Mouse (Mus musculus) cerebellum, adult 2 months (tissue): ENCODE data around the gene Ift172. TPM values are rescaled to one million over a fixed set of nuclear protein-coding genes. Genes with fewer than 3 reads are reported as not detected.

Source experiments
- DNase-seq, 2 experiments: peaks; one replicate each; pipeline ENCODE4 v3.0.0; 2021
- H3K27ac ChIP-seq: fragments of 200-500 bp; 2 replicates; pipeline ENCODE4 v1.5.1; 2012; ENCODE audit warnings: low read length, control low read depth, inconsistent platforms; ENCODE audit not compliant: insufficient read depth
- H3K27me3 ChIP-seq: fragments of 200-500 bp; 2 replicates; pipeline ENCODE4 v1.6.1; 2012; ENCODE audit warnings: inconsistent platforms, mild to moderate bottlenecking, low read length, moderate library complexity; ENCODE audit not compliant: control insufficient read depth, insufficient read depth
- H3K4me1 ChIP-seq: fragments of 200-500 bp; 2 replicates; pipeline ENCODE4 v1.6.1; 2011; ENCODE audit warnings: low read length; ENCODE audit not compliant: control insufficient read depth, insufficient read depth
- H3K4me3 ChIP-seq: fragments of 200-500 bp; replicated peaks from 2 replicates; pipeline ENCODE3; 2011; ENCODE audit warnings: mild to moderate bottlenecking, low read depth, low read length, control low read depth; ENCODE audit not compliant: insufficient read depth
- CTCF ChIP-seq: fragments of 200-500 bp; IDR thresholded peaks from 2 replicates; pipeline ENCODE4 v1.5.1; 2011; ENCODE audit warnings: low read depth, mild to moderate bottlenecking, control low read depth, low read length, moderate library complexity, borderline replicate concordance; ENCODE audit not compliant: insufficient read depth
- POLR2A ChIP-seq: fragments of 200-500 bp; IDR thresholded peaks from 2 replicates; pipeline ENCODE4 v1.6.1; 2011; ENCODE audit warnings: low read length, control low read depth, borderline replicate concordance; ENCODE audit not compliant: insufficient read depth
- WGBS: fragments of 180-500 bp; shearing (Covaris S2); methylation state at CpG from one replicate; pipeline ENCODE4 v1.1.7; 2018; 5-methylcytosine and 5-hydroxymethylcytosine counted together
- polyA plus RNA-seq: library from polyadenylated mRNA; depleted of rRNA; stranded (reverse); fragments of >200 nt; gene quantifications from 2 replicates; pipeline ENCODE4 v1.2.3, GENCODE M21; 2012

Ift172 gene
- polyA plus RNA-seq, 1 experiment = 69.3 TPM

DNA sequence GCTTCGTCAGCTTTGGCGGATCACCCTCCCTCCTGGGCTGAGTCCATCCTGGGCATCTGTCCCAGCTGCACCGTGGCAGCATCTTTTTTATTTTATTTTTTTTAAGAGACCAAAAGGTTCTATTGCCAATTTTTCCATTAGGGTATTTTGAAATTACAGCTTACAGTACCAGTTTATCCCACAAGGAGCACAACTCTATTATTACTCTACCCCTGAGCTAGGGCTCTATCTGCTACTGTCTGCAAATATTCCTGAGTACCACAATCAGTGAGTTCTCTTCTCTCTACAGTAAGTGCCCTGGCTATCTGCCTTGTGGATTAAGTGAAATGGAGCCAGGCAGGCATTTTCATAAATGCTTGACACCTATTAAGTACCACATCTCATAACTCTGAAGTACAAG is 2.3 kb downstream of the Ift172 start:
- H3K27ac ChIP-seq = no peak overlapping the region
- TF ChIP-seq CTCF = no peak
- no peak for TF ChIP-seq POLR2A
- no peaks in the 10 kb centered on the region for H3K4me1 ChIP-seq
- no peak for DNase-seq
- H3K4me3 ChIP-seq = no peak overlapping the region
- no peaks in the 10 kb centered on the region for H3K27me3 ChIP-seq
- WGBS = 17% methylated on average over 3 of the region's 3 CpGs

DNA sequence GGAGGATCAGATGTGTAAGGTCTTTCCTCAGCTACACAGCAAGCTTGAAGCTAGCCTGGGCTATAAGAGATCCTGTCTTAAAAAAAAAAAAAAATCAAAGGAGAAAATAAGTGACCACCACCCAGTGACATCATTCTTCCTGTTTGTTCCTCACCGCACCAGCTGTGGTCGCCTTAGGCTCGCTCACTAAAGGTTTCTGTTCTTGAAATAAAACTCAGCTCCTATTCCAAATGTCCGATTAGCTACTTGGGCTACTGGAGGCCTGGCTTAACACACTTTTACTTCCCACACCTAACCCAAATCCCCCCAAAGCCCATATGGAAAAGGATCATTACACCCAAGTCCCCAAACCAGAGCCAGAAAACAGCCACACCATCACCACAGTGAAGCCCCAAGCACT is 2.7 kb downstream of the Ift172 start:
- TF ChIP-seq POLR2A (no peak), CTCF (no peak)
- DNase-seq = no peak
- no peak overlapping the region for H3K4me3 ChIP-seq
- no peaks in the 10 kb centered on the region for H3K27me3 ChIP-seq
- H3K27ac ChIP-seq = no peak overlapping the region
- WGBS = 85% methylated on average over 4 of the region's 4 CpGs
- no peaks in the 10 kb centered on the region for H3K4me1 ChIP-seq

DNA sequence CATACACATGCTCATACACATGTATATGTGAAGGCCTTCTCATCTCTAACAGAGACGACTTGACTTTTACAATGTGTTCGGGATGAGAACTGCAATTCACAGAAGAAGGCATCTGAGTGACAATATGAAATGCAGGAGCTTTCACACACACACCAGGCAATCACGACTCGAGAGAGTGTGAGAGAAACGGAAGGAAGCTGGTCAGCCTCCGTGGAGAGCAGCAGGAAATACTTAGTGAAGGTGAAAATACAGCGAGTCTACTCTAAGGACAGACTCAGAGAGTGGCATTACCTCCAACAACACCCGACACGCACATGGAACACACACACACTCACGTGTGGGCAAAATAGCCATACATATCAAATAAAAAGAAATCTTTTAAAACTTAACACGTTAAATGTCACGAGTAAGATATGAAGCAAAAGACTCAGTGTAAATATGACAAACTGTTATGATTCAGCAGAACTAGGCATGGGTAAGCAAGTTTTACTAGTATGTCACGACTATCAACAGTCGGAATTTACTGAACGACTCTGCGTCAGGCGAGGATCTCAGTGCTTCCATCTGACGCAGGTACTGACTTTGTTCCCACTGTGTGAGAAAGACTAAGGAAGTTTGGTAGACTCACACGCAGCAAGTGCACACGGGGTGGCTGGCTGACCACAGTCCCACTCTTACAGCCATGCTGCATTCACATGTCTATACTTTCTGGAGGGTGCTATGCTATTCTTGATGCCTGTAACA is 11.5 kb downstream of the Ift172 start:
- DNase-seq = no peak
- TF ChIP-seq POLR2A (no peak), CTCF (no peak)
- no peak overlapping the region for H3K27ac ChIP-seq
- WGBS = 87% methylated on average over 20 of the region's 20 CpGs
- H3K27me3 ChIP-seq = no peaks in the 10 kb centered on the region
- no peaks in the 10 kb centered on the region; the same call in 1 of the 2 replicates for H3K4me1 ChIP-seq
- H3K4me3 ChIP-seq = no peak overlapping the region

DNA sequence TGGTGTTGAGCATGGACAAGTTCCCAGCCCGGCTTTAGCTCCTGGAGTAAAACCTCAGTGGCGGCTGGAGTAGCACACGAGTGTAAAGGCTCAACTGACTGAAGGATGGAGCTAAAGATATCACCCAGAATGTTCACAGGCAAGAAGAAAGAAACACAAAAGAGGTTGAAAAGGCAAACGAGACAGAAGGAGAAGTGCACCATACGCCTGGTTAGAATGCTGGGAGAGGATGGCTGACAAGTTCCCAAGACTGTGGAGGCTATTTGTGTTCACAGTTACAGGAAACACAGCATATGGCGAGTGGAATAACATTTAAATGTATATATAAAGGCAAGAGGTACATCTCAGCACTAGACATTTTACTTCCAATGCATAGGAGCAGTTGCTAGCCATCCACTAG is 17.9 kb downstream of the Ift172 start:
- Histone ChIP-seq H3K4me1 (no peaks in the 10 kb centered on the region), H3K4me3 (no peak overlapping the region), H3K27ac (no peak overlapping the region), H3K27me3 (no peaks in the 10 kb centered on the region)
- no peak for DNase-seq
- TF ChIP-seq POLR2A = no peak
- TF ChIP-seq CTCF = no peak
- 88% methylated on average over 6 of the region's 6 CpGs for WGBS

- WGBS = 69% methylated on average over 6 of the region's 6 CpGs
- H3K4me3 ChIP-seq = no peak overlapping the region
- H3K4me1 ChIP-seq = peaks cover 3% of the 10 kb centered on the region
- no peak overlapping the region for H3K27ac ChIP-seq
- DNase-seq = no peak
- H3K27me3 ChIP-seq = no peaks in the 10 kb centered on the region
- no peak for TF ChIP-seq POLR2A
- TF ChIP-seq CTCF = no peak
Measured at GRCm38 (mm10) chr5:31267686-31268085, 23.2 kb downstream of the Ift172 start.

GRCm38 (mm10) chr5:31266101-31266500 is 24.8 kb downstream of the Ift172 start:
- H3K4me3 ChIP-seq = no peak overlapping the region
- H3K4me1 ChIP-seq = peaks cover 3% of the 10 kb centered on the region
- TF ChIP-seq POLR2A = no peak
- DNase-seq = peak; percentile 44 to 52
- no peaks in the 10 kb centered on the region for H3K27me3 ChIP-seq
- no peak overlapping the region for H3K27ac ChIP-seq
- 44% methylated on average over 7 of the region's 7 CpGs for WGBS

DNA sequence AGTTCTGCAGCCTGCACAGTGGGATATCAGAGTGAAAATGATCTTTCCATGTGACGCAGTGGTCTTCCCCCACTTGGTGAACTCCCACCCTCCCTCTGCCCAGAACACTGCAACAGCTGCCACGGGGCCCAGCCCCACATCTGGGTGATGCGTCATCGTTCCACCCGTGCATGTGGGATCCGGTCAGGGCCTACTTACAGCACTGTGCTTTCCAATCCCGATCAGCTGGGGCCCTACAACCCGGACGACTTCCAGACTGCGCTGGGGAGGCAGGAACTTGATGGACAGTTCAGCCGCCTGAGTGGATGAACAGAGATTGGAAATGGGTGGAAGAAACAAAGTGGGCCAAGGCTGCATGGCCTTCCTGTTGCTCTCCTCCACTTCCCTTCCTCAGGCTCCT is 33.3 kb downstream of the Ift172 start:
- Histone ChIP-seq H3K4me3 (no peak overlapping the region), H3K27me3 (no peaks in the 10 kb centered on the region), H3K4me1 (no peaks in the 10 kb centered on the region), H3K27ac (no peak overlapping the region)
- 91% methylated on average over 11 of the region's 11 CpGs for WGBS
- no peak for DNase-seq
- no peak for TF ChIP-seq POLR2A
- no peak for TF ChIP-seq CTCF

DNA sequence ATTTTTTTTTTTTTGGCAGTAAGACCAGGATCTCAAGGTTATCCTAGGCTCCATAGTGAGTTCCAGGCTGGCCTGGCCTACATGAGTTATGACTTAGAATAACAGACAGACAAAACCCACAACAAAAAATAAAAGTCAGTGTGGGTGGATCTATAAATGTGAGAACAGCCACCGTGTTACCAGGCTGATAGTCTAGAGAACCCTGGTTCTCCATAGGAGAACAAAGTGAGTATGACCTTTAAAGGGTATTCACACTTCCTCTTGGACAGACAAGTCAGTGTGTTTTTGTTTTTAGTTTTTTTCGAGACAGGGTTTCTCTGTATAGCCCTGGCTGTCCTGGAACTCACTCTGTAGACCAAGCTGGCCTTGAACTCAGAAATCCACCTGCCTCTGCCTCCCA is 34.9 kb downstream of the Ift172 start:
- H3K4me3 ChIP-seq = no peak overlapping the region
- no peak for DNase-seq
- H3K4me1 ChIP-seq = no peaks in the 10 kb centered on the region; the same call in 1 of the 2 replicates
- TF ChIP-seq CTCF (no peak), POLR2A (no peak)
- 95% methylated on average over 2 of the region's 2 CpGs for WGBS
- no peak overlapping the region for H3K27ac ChIP-seq
- H3K27me3 ChIP-seq = no peaks in the 10 kb centered on the region
